Mouse (Mus musculus): Measurements from ENCODE around the gene Nosip. TPM values are rescaled to one million over a fixed set of nuclear protein-coding genes. Genes with fewer than 3 reads are reported as not detected.

Nosip gene
- polyA plus RNA-seq, 1 experiment from 2014 or later, result 53.8 TPM

DNA sequence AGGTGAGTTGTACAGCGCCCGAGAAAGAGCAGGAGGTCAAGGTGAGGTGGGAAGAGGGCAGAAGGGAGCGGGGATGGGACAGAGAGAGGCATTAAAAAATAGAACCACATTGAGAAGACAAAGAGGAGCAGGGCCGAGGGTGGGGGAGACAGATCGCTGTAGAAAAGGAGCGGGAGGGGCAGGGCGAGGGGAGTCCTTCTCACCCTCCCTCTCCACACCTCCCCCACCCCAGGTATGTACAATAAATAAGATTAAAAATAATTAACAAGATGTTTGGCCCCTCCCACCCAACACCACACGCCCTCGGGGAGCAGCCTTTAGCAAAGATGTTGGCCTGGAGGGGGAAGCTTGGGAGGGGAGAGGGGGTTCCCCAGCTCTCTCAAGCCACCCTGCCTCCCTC is 34.5 kb upstream of the Nosip start:
- ATAC-seq (ENCODE audit: insufficient number of reproducible peaks, insufficient read depth, low FRiP score, low read depth), result no peak
- Histone ChIP-seq H3K27me3 (ENCODE audit: control insufficient read depth, insufficient read depth, low read length) (no peaks in the 10 kb centered on the region), H3K4me3 (ENCODE audit: control insufficient read depth in 1 of 2, insufficient read depth in 1 of 2, low read depth in 1 of 2, low read length in 2 of 2) (no peak overlapping the region), H3K9me3 (ENCODE audit: control insufficient read depth, low read length) (no peaks in the 10 kb centered on the region), H3K4me2 (ENCODE audit: low read length) (no peak overlapping the region), H3K36me3 (ENCODE audit: control insufficient read depth, insufficient read depth, low read length) (peaks cover 62% of the 10 kb centered on the region), H3K27ac (replicated peaks in 1 of 2; ENCODE audit: control insufficient read depth in 1 of 2, insufficient read depth in 1 of 2, low read depth in 2 of 2, low read length in 2 of 2) (no peak overlapping the region), H3K9ac (ENCODE audit: low read length) (no peak overlapping the region), H3K4me1 (ENCODE audit: control insufficient read depth in 2 of 2, insufficient read depth in 2 of 2, low read length in 2 of 2) (no peaks in the 10 kb centered on the region)
- WGBS, result 87% methylated on average over 9 of the region's 9 CpGs

DNA sequence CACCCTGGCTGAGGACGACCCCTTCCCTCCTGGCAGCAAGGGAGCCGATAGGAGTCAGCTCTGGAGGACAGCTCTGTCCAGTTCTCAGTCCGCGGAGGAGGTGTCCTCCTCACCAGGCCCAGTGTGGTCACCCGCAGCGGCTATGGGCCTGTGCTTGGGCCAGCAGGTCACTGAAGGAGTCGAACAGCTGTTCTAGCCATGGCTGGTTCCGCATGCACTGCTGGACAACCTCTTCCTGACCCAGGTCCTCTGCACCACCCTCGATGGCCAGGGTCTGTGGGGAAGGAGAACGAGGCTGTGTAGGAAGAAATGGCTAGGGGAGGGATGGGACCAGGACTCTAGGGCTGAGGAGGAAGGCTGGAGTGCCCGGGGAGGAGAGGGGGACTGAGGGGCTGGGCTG is 33.9 kb upstream of the Nosip start:
- WGBS, result 93% methylated on average over 11 of the region's 11 CpGs
- no peaks in the 10 kb centered on the region for H3K4me1 ChIP-seq (ENCODE audit: control insufficient read depth in 2 of 2, insufficient read depth in 2 of 2, low read length in 2 of 2)
- H3K36me3 ChIP-seq (ENCODE audit: control insufficient read depth, insufficient read depth, low read length), result peaks cover 68% of the 10 kb centered on the region
- H3K27me3 ChIP-seq (ENCODE audit: control insufficient read depth, insufficient read depth, low read length), result no peaks in the 10 kb centered on the region
- H3K4me3 ChIP-seq (ENCODE audit: control insufficient read depth in 1 of 2, insufficient read depth in 1 of 2, low read depth in 1 of 2, low read length in 2 of 2), result no peak overlapping the region
- H3K9ac ChIP-seq (ENCODE audit: low read length), result no peak overlapping the region
- H3K9me3 ChIP-seq (ENCODE audit: control insufficient read depth, low read length), result no peaks in the 10 kb centered on the region
- no peak overlapping the region for H3K4me2 ChIP-seq (ENCODE audit: low read length)
- H3K27ac ChIP-seq (replicated peaks in 1 of 2; ENCODE audit: control insufficient read depth in 1 of 2, insufficient read depth in 1 of 2, low read depth in 2 of 2, low read length in 2 of 2), result no peak overlapping the region
- ATAC-seq (ENCODE audit: insufficient number of reproducible peaks, insufficient read depth, low FRiP score, low read depth), result no peak

DNA sequence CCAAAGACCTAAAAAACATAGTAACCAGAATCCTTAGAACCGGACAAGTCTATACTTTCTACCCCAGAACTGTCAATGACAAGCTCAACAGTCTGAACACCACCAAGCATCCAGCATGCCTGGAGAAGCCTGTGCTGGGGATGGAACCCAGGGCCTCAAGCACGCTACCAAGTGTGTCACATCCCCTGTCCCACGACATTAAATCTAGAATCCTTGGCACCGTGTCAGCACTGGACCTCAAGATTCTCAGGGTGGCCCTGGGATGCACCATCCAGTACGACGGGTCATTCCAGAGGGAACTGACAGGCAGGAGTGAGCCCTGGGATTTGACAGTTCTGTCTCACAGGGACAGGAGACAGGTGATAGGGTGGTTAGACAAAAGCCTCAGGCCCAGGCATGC is 32.2 kb upstream of the Nosip start:
- H3K9me3 ChIP-seq (ENCODE audit: control insufficient read depth, low read length), result no peaks in the 10 kb centered on the region
- H3K27me3 ChIP-seq (ENCODE audit: control insufficient read depth, insufficient read depth, low read length), result no peaks in the 10 kb centered on the region
- H3K36me3 ChIP-seq (ENCODE audit: control insufficient read depth, insufficient read depth, low read length), result peaks cover 84% of the 10 kb centered on the region
- H3K4me3 ChIP-seq (ENCODE audit: control insufficient read depth in 1 of 2, insufficient read depth in 1 of 2, low read depth in 1 of 2, low read length in 2 of 2), result no peak overlapping the region
- no peak overlapping the region for H3K27ac ChIP-seq (replicated peaks in 1 of 2; ENCODE audit: control insufficient read depth in 1 of 2, insufficient read depth in 1 of 2, low read depth in 2 of 2, low read length in 2 of 2)
- no peaks in the 10 kb centered on the region for H3K4me1 ChIP-seq (ENCODE audit: control insufficient read depth in 2 of 2, insufficient read depth in 2 of 2, low read length in 2 of 2)
- H3K9ac ChIP-seq (ENCODE audit: low read length), result no peak overlapping the region
- no peak for ATAC-seq (ENCODE audit: insufficient number of reproducible peaks, insufficient read depth, low FRiP score, low read depth)
- WGBS, result 90% methylated on average over 6 of the region's 6 CpGs
- no peak overlapping the region for H3K4me2 ChIP-seq (ENCODE audit: low read length)

DNA sequence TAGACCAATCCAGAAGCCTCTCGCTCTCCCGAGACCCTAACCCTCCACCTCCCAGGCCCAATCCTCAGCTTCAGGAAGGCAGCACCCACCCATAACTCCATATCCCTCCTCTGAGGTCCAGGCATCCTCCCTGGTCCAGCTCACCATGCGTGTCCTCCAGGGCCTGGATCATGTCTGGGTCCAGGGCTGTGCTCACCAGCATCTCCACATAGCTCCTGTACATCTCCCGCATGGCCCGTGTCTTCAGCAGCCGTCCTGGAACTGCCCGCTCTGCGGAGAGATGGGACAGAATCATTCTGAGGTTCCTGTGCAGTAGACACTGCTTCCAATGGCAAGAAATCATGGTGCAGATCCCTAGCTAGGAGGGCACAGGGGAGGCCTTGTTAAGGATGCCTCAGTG is 31.4 kb upstream of the Nosip start:
- H3K4me3 ChIP-seq (ENCODE audit: control insufficient read depth in 1 of 2, insufficient read depth in 1 of 2, low read depth in 1 of 2, low read length in 2 of 2), result no peak overlapping the region
- no peaks in the 10 kb centered on the region for H3K9me3 ChIP-seq (ENCODE audit: control insufficient read depth, low read length)
- WGBS, result 98% methylated on average over 8 of the region's 8 CpGs
- no peak for ATAC-seq (ENCODE audit: insufficient number of reproducible peaks, insufficient read depth, low FRiP score, low read depth)
- peaks cover 93% of the 10 kb centered on the region for H3K36me3 ChIP-seq (ENCODE audit: control insufficient read depth, insufficient read depth, low read length)
- no peak overlapping the region for H3K27ac ChIP-seq (replicated peaks in 1 of 2; ENCODE audit: control insufficient read depth in 1 of 2, insufficient read depth in 1 of 2, low read depth in 2 of 2, low read length in 2 of 2)
- no peaks in the 10 kb centered on the region for H3K4me1 ChIP-seq (ENCODE audit: control insufficient read depth in 2 of 2, insufficient read depth in 2 of 2, low read length in 2 of 2)
- H3K9ac ChIP-seq (ENCODE audit: low read length), result no peak overlapping the region
- H3K4me2 ChIP-seq (ENCODE audit: low read length), result no peak overlapping the region
- no peaks in the 10 kb centered on the region for H3K27me3 ChIP-seq (ENCODE audit: control insufficient read depth, insufficient read depth, low read length)

DNA sequence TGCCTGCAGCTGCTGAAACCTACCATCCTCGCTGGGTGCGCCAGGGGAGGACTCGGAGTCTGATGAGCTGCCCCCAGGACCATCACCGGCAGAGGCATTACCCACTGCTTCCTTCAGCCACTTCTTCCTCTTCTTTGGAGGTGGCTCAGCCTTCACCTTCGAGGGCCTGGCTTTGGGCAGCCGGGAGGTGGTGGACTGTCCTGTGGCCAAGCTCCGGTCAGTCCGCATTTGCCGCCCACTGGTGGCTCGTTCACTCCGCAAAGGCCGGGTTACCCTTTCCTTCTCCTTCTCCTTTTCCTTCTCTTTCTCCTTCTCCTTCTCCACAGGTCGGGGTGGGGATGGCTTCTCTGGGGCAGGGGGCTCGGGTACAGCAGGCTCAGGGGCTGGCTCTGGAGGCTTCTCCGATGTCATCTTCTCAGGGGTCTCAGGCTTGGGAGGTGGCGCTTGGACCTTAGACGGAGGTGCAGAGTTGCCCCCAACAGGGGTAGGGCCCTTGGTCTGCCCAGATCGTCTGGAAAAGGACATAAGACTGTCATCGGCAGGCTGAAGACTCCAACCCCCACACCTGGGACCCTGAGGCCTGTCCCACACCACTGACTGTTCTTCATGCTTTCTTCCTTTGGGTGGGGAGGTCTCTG is 28.4 kb upstream of the Nosip start:
- Histone ChIP-seq H3K4me1 (ENCODE audit: control insufficient read depth in 2 of 2, insufficient read depth in 2 of 2, low read length in 2 of 2) (no peaks in the 10 kb centered on the region), H3K9me3 (ENCODE audit: control insufficient read depth, low read length) (no peaks in the 10 kb centered on the region), H3K4me2 (ENCODE audit: low read length) (no peak overlapping the region), H3K4me3 (ENCODE audit: control insufficient read depth in 1 of 2, insufficient read depth in 1 of 2, low read depth in 1 of 2, low read length in 2 of 2) (no peak overlapping the region), H3K27me3 (ENCODE audit: control insufficient read depth, insufficient read depth, low read length) (no peaks in the 10 kb centered on the region), H3K27ac (replicated peaks in 1 of 2; ENCODE audit: control insufficient read depth in 1 of 2, insufficient read depth in 1 of 2, low read depth in 2 of 2, low read length in 2 of 2) (no peak overlapping the region), H3K36me3 (ENCODE audit: control insufficient read depth, insufficient read depth, low read length) (peaks cover 99% of the 10 kb centered on the region), H3K9ac (ENCODE audit: low read length) (no peak overlapping the region)
- no peak for ATAC-seq (ENCODE audit: insufficient number of reproducible peaks, insufficient read depth, low FRiP score, low read depth)
- 90% methylated on average over 19 of the region's 19 CpGs for WGBS

DNA sequence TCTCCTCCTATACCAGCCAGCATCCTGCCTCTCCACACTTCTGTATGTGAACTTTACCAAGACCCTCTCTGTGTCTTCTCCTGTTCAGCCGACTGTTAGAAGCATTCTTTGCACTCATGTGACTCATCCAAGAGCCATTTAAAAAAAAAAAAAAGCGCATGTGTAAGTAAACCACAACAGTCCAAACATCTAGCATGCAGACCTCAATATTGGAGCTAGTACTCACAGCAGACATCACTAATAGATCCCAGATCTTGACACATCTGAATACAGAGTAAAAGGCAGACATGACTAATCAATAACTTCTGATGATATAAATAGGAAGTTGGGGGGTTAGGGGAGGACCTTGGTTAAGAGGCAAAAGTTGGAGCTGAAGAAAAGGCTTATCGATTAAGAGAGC is 26.6 kb upstream of the Nosip start:
- WGBS, result 84% methylated on average over 3 of the region's 3 CpGs
- no peaks in the 10 kb centered on the region for H3K9me3 ChIP-seq (ENCODE audit: control insufficient read depth, low read length)
- H3K27ac ChIP-seq (replicated peaks in 1 of 2; ENCODE audit: control insufficient read depth in 1 of 2, insufficient read depth in 1 of 2, low read depth in 2 of 2, low read length in 2 of 2), result no peak overlapping the region
- no peak overlapping the region for H3K4me3 ChIP-seq (ENCODE audit: control insufficient read depth in 1 of 2, insufficient read depth in 1 of 2, low read depth in 1 of 2, low read length in 2 of 2)
- no peaks in the 10 kb centered on the region for H3K27me3 ChIP-seq (ENCODE audit: control insufficient read depth, insufficient read depth, low read length)
- H3K9ac ChIP-seq (ENCODE audit: low read length), result no peak overlapping the region
- ATAC-seq (ENCODE audit: insufficient number of reproducible peaks, insufficient read depth, low FRiP score, low read depth), result no peak
- peaks cover 100% of the 10 kb centered on the region for H3K36me3 ChIP-seq (ENCODE audit: control insufficient read depth, insufficient read depth, low read length)
- H3K4me2 ChIP-seq (ENCODE audit: low read length), result no peak overlapping the region
- no peaks in the 10 kb centered on the region for H3K4me1 ChIP-seq (ENCODE audit: control insufficient read depth in 2 of 2, insufficient read depth in 2 of 2, low read length in 2 of 2)

DNA sequence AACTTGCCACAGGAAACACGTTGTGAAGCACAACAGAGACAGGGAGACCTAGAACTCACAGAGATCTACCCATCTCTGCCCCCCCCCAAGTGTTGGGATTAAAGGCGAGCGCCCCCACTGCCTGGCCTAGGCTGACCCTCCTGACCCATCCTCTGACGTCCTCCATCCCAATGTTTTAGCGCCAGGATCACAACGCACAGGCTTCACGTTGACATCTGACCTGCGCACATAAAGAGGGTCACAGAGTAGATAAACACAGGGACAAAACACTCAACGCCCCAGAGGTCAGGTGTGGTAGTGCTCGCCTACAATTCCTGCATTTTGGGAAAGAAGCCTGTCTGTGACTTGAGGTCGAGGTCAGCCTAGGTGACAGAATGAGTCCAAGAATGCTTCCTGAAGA is 25.5 kb upstream of the Nosip start:
- WGBS, result 89% methylated on average over 11 of the region's 11 CpGs
- no peak for ATAC-seq (ENCODE audit: insufficient number of reproducible peaks, insufficient read depth, low FRiP score, low read depth)
- H3K4me2 ChIP-seq (ENCODE audit: low read length), result no peak overlapping the region

DNA sequence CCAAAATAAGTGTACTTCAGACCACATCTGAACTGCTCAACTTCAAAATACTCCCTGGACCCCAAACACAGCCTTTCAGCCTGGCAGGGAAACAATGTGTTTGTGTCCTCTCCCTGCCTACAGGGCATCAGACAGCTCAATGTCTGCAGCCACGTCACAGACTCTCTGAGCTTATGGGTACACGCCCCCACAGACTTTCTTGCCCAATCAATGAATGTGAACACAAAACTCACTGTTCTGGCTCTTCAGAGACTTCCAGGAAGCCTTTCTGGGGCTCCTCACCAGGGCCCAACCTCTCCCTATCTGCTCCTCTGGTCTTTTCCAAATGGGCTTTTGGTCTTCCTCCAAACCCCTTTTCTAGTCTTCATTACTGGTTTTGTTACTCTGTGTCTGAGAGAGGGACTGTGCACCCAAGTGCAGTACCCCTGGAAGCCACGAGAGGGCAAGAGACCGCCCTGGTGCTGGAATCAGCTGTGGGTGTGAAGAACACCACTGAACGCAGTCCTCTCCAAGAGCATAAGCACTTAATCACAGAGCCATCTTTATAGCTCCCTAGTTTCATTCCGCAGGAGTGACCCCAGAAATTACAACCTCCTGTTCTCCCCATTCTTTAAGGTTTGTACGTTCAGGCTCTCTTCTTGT is 24.4 kb upstream of the Nosip start:
- H3K27me3 ChIP-seq (ENCODE audit: control insufficient read depth, insufficient read depth, low read length), result no peaks in the 10 kb centered on the region
- no peak overlapping the region for H3K9ac ChIP-seq (ENCODE audit: low read length)
- 70% methylated on average over 7 of the region's 7 CpGs for WGBS
- H3K4me3 ChIP-seq (ENCODE audit: control insufficient read depth in 1 of 2, insufficient read depth in 1 of 2, low read depth in 1 of 2, low read length in 2 of 2), result no peak overlapping the region
- H3K4me2 ChIP-seq (ENCODE audit: low read length), result no peak overlapping the region
- ATAC-seq (ENCODE audit: insufficient number of reproducible peaks, insufficient read depth, low FRiP score, low read depth), result no peak
- H3K27ac ChIP-seq (replicated peaks in 1 of 2; ENCODE audit: control insufficient read depth in 1 of 2, insufficient read depth in 1 of 2, low read depth in 2 of 2, low read length in 2 of 2), result 0 out of 4 replicates have a peak overlapping the region, but pooled peaks of 1 of the 2 experiments have one; percentile 6
- H3K9me3 ChIP-seq (ENCODE audit: control insufficient read depth, low read length), result no peaks in the 10 kb centered on the region
- peaks cover 100% of the 10 kb centered on the region for H3K36me3 ChIP-seq (ENCODE audit: control insufficient read depth, insufficient read depth, low read length)
- no peaks in the 10 kb centered on the region for H3K4me1 ChIP-seq (ENCODE audit: control insufficient read depth in 2 of 2, insufficient read depth in 2 of 2, low read length in 2 of 2)

More for the DNA sequence above, 25.5 kb upstream of the Nosip start:
- no peaks in the 10 kb centered on the region for H3K4me1 ChIP-seq (ENCODE audit: control insufficient read depth in 2 of 2, insufficient read depth in 2 of 2, low read length in 2 of 2)
- H3K4me3 ChIP-seq (ENCODE audit: control insufficient read depth in 1 of 2, insufficient read depth in 1 of 2, low read depth in 1 of 2, low read length in 2 of 2), result no peak overlapping the region
- H3K27ac ChIP-seq (replicated peaks in 1 of 2; ENCODE audit: control insufficient read depth in 1 of 2, insufficient read depth in 1 of 2, low read depth in 2 of 2, low read length in 2 of 2), result no peak overlapping the region
- H3K36me3 ChIP-seq (ENCODE audit: control insufficient read depth, insufficient read depth, low read length), result peaks cover 100% of the 10 kb centered on the region
- no peaks in the 10 kb centered on the region for H3K9me3 ChIP-seq (ENCODE audit: control insufficient read depth, low read length)
- H3K27me3 ChIP-seq (ENCODE audit: control insufficient read depth, insufficient read depth, low read length), result no peaks in the 10 kb centered on the region
- no peak overlapping the region for H3K9ac ChIP-seq (ENCODE audit: low read length)

All from heart, embryonic 14.5 days (tissue).